Comparison of ENCODE assay signal across 8 mouse cellular contexts in genomic region chr11:106160841-106161721, GRCm38 (mm10). TPM values are rescaled to one million over a fixed set of nuclear protein-coding genes. Genes with fewer than 3 reads are reported as not detected.
DNase-seq lines count a peak whose midpoint lies in the region; ATAC-seq and TF ChIP-seq lines count a peak whose summit lies in the region.

Gm10840 (plus strand) TSS chr11:106160850.
Limd2 (minus strand) TSS chr11:106160860.

- H3K9me3 ChIP-seq in heart, embryonic 12.5 days (replicated peaks), result no peaks in the 10 kb centered on the region
- H3K9me3 ChIP-seq in liver, embryonic 13.5 days (replicated peaks), result no peaks in the 10 kb centered on the region

- no peak for TF ChIP-seq CTCF in gastrocnemius, adult 2 months (IDR thresholded peaks at IDR 0.05)

- H3K27me3 ChIP-seq in heart, embryonic 12.5 days (replicated peaks), result no peaks in the 10 kb centered on the region
- H3K27me3 ChIP-seq in liver, embryonic 13.5 days, result peaks cover 32% of the 10 kb centered on the region

- peaks cover 33% of the 10 kb centered on the region for H3K4me1 ChIP-seq in heart, embryonic 12.5 days (replicated peaks)
- peaks cover 44% of the 10 kb centered on the region for H3K4me1 ChIP-seq in liver, embryonic 13.5 days (replicated peaks)

- ATAC-seq in heart, embryonic 12.5 days (ENCODE audit: insufficient number of reproducible peaks, low FRiP score), result no peak
- ATAC-seq in liver, embryonic 13.5 days (ENCODE audit: low read depth), result 0 out of 2 replicates have a peak, but pooled peaks have one; percentile 22

- peak within 1 kb of the TSS; percentile 92 for H3K4me3 ChIP-seq in gastrocnemius, adult 2 months
- H3K4me3 ChIP-seq in heart, embryonic 12.5 days, result peak within 1 kb of the TSS; percentile 88
- H3K4me3 ChIP-seq in liver, embryonic 13.5 days (replicated peaks), result peak within 1 kb of the TSS; percentile 74

- H3K4me2 ChIP-seq in heart, embryonic 12.5 days, result peak within 1 kb of the TSS; percentile 93
- peak within 1 kb of the TSS; percentile 96 for H3K4me2 ChIP-seq in liver, embryonic 13.5 days

- 29% methylated on average over 22 of the region's 22 CpGs for WGBS in heart, embryonic 12.5 days
- WGBS in liver, embryonic 13.5 days (ENCODE audit: insufficient replicate concordance), result 33% methylated on average over 22 of the region's 22 CpGs

- peak; percentile 48 for DNase-seq in gastrocnemius, adult 2 months
- DNase-seq in gastrocnemius, adult 8-10 months (ENCODE audit: low spot score in 2 of 2), result no peak
- DNase-seq in cerebellum, postnatal 14 days, result peak; percentile 70 to 78
- peak; percentile 33 to 53 for DNase-seq in kidney, postnatal 36 days
- no peak for DNase-seq in liver, embryonic 13.5 days
- peak; percentile 82 for DNase-seq in naive thymus-derived CD4-positive, alpha-beta T cell, adult 2 months (ENCODE audit: low read depth)
- peak; percentile 57 to 70 for DNase-seq in thymus, adult 18-20 months

- intact Hi-C loops in gastrocnemius, adult 2 months (cut with DNase I), result loop anchor here (2.0 kb wide), 1 partner anchor 32 kb away; no protein-coding TSS in a partner anchor

- peak within 1 kb of the TSS; percentile 85 for H3K27ac ChIP-seq in gastrocnemius, adult 2 months
- H3K27ac ChIP-seq in heart, embryonic 12.5 days (ENCODE audit: poor library complexity, severe bottlenecking), result peak within 1 kb of the TSS; percentile 86
- peak within 1 kb of the TSS; percentile 80 for H3K27ac ChIP-seq in liver, embryonic 13.5 days

- peak within 1 kb of the TSS; percentile 90 for H3K9ac ChIP-seq in heart, embryonic 12.5 days
- H3K9ac ChIP-seq in liver, embryonic 13.5 days, result peak within 1 kb of the TSS; percentile 79

- peaks cover 54% of the 10 kb centered on the region for H3K36me3 ChIP-seq in heart, embryonic 12.5 days
- peaks cover 32% of the 10 kb centered on the region for H3K36me3 ChIP-seq in liver, embryonic 13.5 days

RNA-seq across cellular contexts. Expression of gene Gm10840, which starts in this region (rescaled TPM):
- not detected for total RNA-seq in gastrocnemius, adult 2 months (2021)
- not detected for total RNA-seq in gastrocnemius, adult 8-10 months (2022)
- polyA plus RNA-seq in heart, embryonic 12.5 days (2016; fragmentation: Nextera tagmentation; extraction: Ambion mirVana), result not detected in 2 replicates
- polyA plus RNA-seq in liver, embryonic 13.5 days (2015; fragmentation: Nextera tagmentation; extraction: Ambion mirVana), result not detected in 2 replicates

RNA-seq across cellular contexts. Expression of gene Limd2, which starts in this region (rescaled TPM):
- total RNA-seq in gastrocnemius, adult 2 months (2021), result 1 to 10 TPM; 1.3 to 1.7 TPM
- 1 to 10 TPM; 2.2 to 2.8 (median 2.4) TPM for total RNA-seq in gastrocnemius, adult 8-10 months (2022)
- 125 and 135 TPM in 2 replicates for polyA plus RNA-seq in heart, embryonic 12.5 days (2016; fragmentation: Nextera tagmentation; extraction: Ambion mirVana)
- 82.2 and 87.8 TPM in 2 replicates for polyA plus RNA-seq in liver, embryonic 13.5 days (2015; fragmentation: Nextera tagmentation; extraction: Ambion mirVana)

Comparison
In these comparisons a context has a peak if more than half of its experiments do, and no peak if none do; other contexts are left out.
1. DNase-seq: peak in gastrocnemius, adult 2 months (single experiment), cerebellum, postnatal 14 days (2 of 2), kidney, postnatal 36 days (2 of 2), naive thymus-derived CD4-positive, alpha-beta T cell, adult 2 months (single experiment) and thymus, adult 18-20 months (2 of 2); none in gastrocnemius, adult 8-10 months (0 of 2) and liver, embryonic 13.5 days (single experiment).
2. Peak in every context shown above with its lines, with median percentiles within 50 percentile points of each other: H3K27ac ChIP-seq and H3K4me3 ChIP-seq.